10 mouse cellular contexts compared by ENCODE assay signal in genomic region chr11:70671333-70672047, GRCm38 (mm10). TPM values are rescaled to one million over a fixed set of nuclear protein-coding genes. Genes with fewer than 3 reads are reported as not detected.
A peak's percentile ranks its signal among the peaks of the same experiment; 100 is the strongest.
DNase-seq lines count a peak whose midpoint lies in the region; ATAC-seq and TF ChIP-seq lines count a peak whose summit lies in the region.
"Had no signal": no experiment of that assay in that cellular context is flagged by ENCODE, and none has a peak within 500 bp of the region (broad histone marks: within the 10 kb centered on the region; RNA-seq: fewer than 3 reads in every experiment).

No protein-coding gene starts in this region.

- peak overlapping the region; percentile 74; the same call in 1 of the 2 replicates for H3K4me2 ChIP-seq in embryonic facial prominence, embryonic 12.5 days (replicated peaks)
- peak overlapping the region; percentile 86 for H3K4me2 ChIP-seq in embryonic facial prominence, embryonic 15.5 days (replicated peaks)
- peak overlapping the region; percentile 93 for H3K4me2 ChIP-seq in midbrain, embryonic 13.5 days (replicated peaks)

- no peaks in the 10 kb centered on the region for H3K9me3 ChIP-seq in embryonic facial prominence, embryonic 12.5 days
- no peaks in the 10 kb centered on the region for H3K9me3 ChIP-seq in embryonic facial prominence, embryonic 10.5 days
- no peaks in the 10 kb centered on the region for H3K9me3 ChIP-seq in embryonic facial prominence, embryonic 15.5 days (replicated peaks)
- H3K9me3 ChIP-seq in midbrain, embryonic 13.5 days: no peaks in the 10 kb centered on the region

- no peak for TF ChIP-seq CTCF in layer of hippocampus, adult 2 months (conservative IDR thresholded peaks at IDR 0.05)

- no peaks in the 10 kb centered on the region for H3K27me3 ChIP-seq in embryonic facial prominence, embryonic 12.5 days
- H3K27me3 ChIP-seq in embryonic facial prominence, embryonic 10.5 days (replicated peaks; ENCODE audit: low read depth, poor library complexity, severe bottlenecking): no peaks in the 10 kb centered on the region
- H3K27me3 ChIP-seq in embryonic facial prominence, embryonic 15.5 days: no peaks in the 10 kb centered on the region
- H3K27me3 ChIP-seq in midbrain, embryonic 13.5 days: no peaks in the 10 kb centered on the region

- ATAC-seq in embryonic facial prominence, embryonic 12.5 days (ENCODE audit: insufficient number of reproducible peaks, insufficient read depth, low FRiP score, low TSS enrichment): no peak
- ATAC-seq in embryonic facial prominence, embryonic 15.5 days (ENCODE audit: insufficient number of reproducible peaks, low FRiP score, low TSS enrichment, low read depth): no peak
- ATAC-seq in midbrain, embryonic 13.5 days: no peak

- H3K4me3 ChIP-seq in embryonic facial prominence, embryonic 12.5 days: no peak overlapping the region
- no peak overlapping the region for H3K4me3 ChIP-seq in embryonic facial prominence, embryonic 10.5 days
- H3K4me3 ChIP-seq in layer of hippocampus, adult 2 months: no peak overlapping the region
- no peak overlapping the region for H3K4me3 ChIP-seq in embryonic facial prominence, embryonic 15.5 days (replicated peaks)
- H3K4me3 ChIP-seq in midbrain, embryonic 13.5 days (replicated peaks): peak overlapping the region; percentile 72
- H3K4me3 ChIP-seq: erythroblast, embryonic 14.5 days had no signal

- H3K4me1 ChIP-seq in embryonic facial prominence, embryonic 12.5 days: peaks cover 24% of the 10 kb centered on the region
- peaks cover 30% of the 10 kb centered on the region for H3K4me1 ChIP-seq in embryonic facial prominence, embryonic 10.5 days
- H3K4me1 ChIP-seq in embryonic facial prominence, embryonic 15.5 days: peaks cover 36% of the 10 kb centered on the region
- peaks cover 37% of the 10 kb centered on the region for H3K4me1 ChIP-seq in midbrain, embryonic 13.5 days (replicated peaks)

- no peak overlapping the region for H3K27ac ChIP-seq in embryonic facial prominence, embryonic 12.5 days
- H3K27ac ChIP-seq in embryonic facial prominence, embryonic 10.5 days (replicated peaks): no peak overlapping the region
- H3K27ac ChIP-seq in layer of hippocampus, adult 2 months: peak overlapping the region; percentile 99; the same call in 1 of the 2 replicates
- H3K27ac ChIP-seq in embryonic facial prominence, embryonic 15.5 days (replicated peaks): no peak overlapping the region
- H3K27ac ChIP-seq in midbrain, embryonic 13.5 days: no peak overlapping the region

- peaks cover 40% of the 10 kb centered on the region for H3K36me3 ChIP-seq in embryonic facial prominence, embryonic 12.5 days
- H3K36me3 ChIP-seq in embryonic facial prominence, embryonic 10.5 days (replicated peaks): peaks cover 54% of the 10 kb centered on the region
- peaks cover 41% of the 10 kb centered on the region for H3K36me3 ChIP-seq in embryonic facial prominence, embryonic 15.5 days
- peaks cover 45% of the 10 kb centered on the region for H3K36me3 ChIP-seq in midbrain, embryonic 13.5 days

- DNase-seq in embryonic facial prominence, embryonic 10.5 days (ENCODE audit: low spot score): no peak
- no peak for DNase-seq in layer of hippocampus, adult 2 months (ENCODE audit: low spot score in 2 of 2)
- DNase-seq in layer of hippocampus, adult 9-10 months (ENCODE audit: low spot score): no peak
- DNase-seq in frontal cortex, postnatal 14 days (ENCODE audit: low spot score in 2 of 2): no peak
- no peak for DNase-seq in gastrocnemius, postnatal 10 days
- DNase-seq: layer of hippocampus, adult 9-11 months had no signal

- WGBS in embryonic facial prominence, embryonic 12.5 days: 86% methylated on average over 16 of the region's 16 CpGs
- WGBS in embryonic facial prominence, embryonic 10.5 days: 83% methylated on average over 16 of the region's 16 CpGs
- WGBS in embryonic facial prominence, embryonic 15.5 days: 87% methylated on average over 16 of the region's 16 CpGs
- 81% methylated on average over 16 of the region's 16 CpGs for WGBS in midbrain, embryonic 13.5 days

- no peak overlapping the region for H3K9ac ChIP-seq in embryonic facial prominence, embryonic 12.5 days
- H3K9ac ChIP-seq in embryonic facial prominence, embryonic 15.5 days: no peak overlapping the region
- peak overlapping the region; percentile 76 for H3K9ac ChIP-seq in midbrain, embryonic 13.5 days (replicated peaks)

RNA-seq across cellular contexts. Expression of gene Spag7, which starts 2.3 kb away (rescaled TPM):
- 143 and 149 TPM in 2 replicates for polyA plus RNA-seq in embryonic facial prominence, embryonic 12.5 days (2016; fragmentation: Nextera tagmentation; extraction: Ambion mirVana)
- 181 and 185 TPM in 2 replicates for polyA plus RNA-seq in embryonic facial prominence, embryonic 10.5 days (2016; fragmentation: Nextera tagmentation; extraction: Ambion mirVana)
- total RNA-seq in layer of hippocampus, adult 2 months (2021): 10 to 100 TPM; 50.8 to 54.7 TPM
- 155 and 164 TPM in 2 replicates for polyA plus RNA-seq in embryonic facial prominence, embryonic 15.5 days (2015; fragmentation: Nextera tagmentation; extraction: Ambion mirVana)
- polyA plus RNA-seq in midbrain, embryonic 13.5 days (2015; fragmentation: Nextera tagmentation; extraction: Ambion mirVana): 180 and 181 TPM in 2 replicates
- 100 to 1,000 TPM; 131 to 133 TPM for total RNA-seq in gastrocnemius, postnatal 10 days (2021)

RNA-seq across cellular contexts. Expression of gene Eno3, which starts 14.5 kb away (rescaled TPM):
- polyA plus RNA-seq in embryonic facial prominence, embryonic 12.5 days (2016; fragmentation: Nextera tagmentation; extraction: Ambion mirVana): 20.1 and 27.9 TPM in 2 replicates
- polyA plus RNA-seq in embryonic facial prominence, embryonic 10.5 days (2016; fragmentation: Nextera tagmentation; extraction: Ambion mirVana): 72.9 and 88.4 TPM in 2 replicates
- 1 to 10 TPM; 6.6 to 7.9 TPM for total RNA-seq in layer of hippocampus, adult 2 months (2021)
- polyA plus RNA-seq in embryonic facial prominence, embryonic 15.5 days (2015; fragmentation: Nextera tagmentation; extraction: Ambion mirVana): 81.9 and 112 TPM in 2 replicates
- polyA plus RNA-seq in midbrain, embryonic 13.5 days (2015; fragmentation: Nextera tagmentation; extraction: Ambion mirVana): 8.0 and 9.5 TPM in 2 replicates
- total RNA-seq in gastrocnemius, postnatal 10 days (2021): 1,000 to 10,000 TPM; 5,193 to 5,983 TPM

RNA-seq across cellular contexts. Expression of gene Camta2, which starts 16.4 kb away (rescaled TPM):
- 12.0 and 12.3 TPM in 2 replicates for polyA plus RNA-seq in embryonic facial prominence, embryonic 12.5 days (2016; fragmentation: Nextera tagmentation; extraction: Ambion mirVana)
- 10.5 and 10.9 TPM in 2 replicates for polyA plus RNA-seq in embryonic facial prominence, embryonic 10.5 days (2016; fragmentation: Nextera tagmentation; extraction: Ambion mirVana)
- 100 to 1,000 TPM; 387 to 403 TPM for total RNA-seq in layer of hippocampus, adult 2 months (2021)
- 14.5 and 17.5 TPM in 2 replicates for polyA plus RNA-seq in embryonic facial prominence, embryonic 15.5 days (2015; fragmentation: Nextera tagmentation; extraction: Ambion mirVana)
- 15.3 and 16.4 TPM in 2 replicates for polyA plus RNA-seq in midbrain, embryonic 13.5 days (2015; fragmentation: Nextera tagmentation; extraction: Ambion mirVana)
- total RNA-seq in gastrocnemius, postnatal 10 days (2021): 10 to 100 TPM; 20.6 to 21.8 TPM

RNA-seq across cellular contexts. Expression of gene Pfn1, which starts 17.0 kb away (rescaled TPM):
- 1,467 and 1,498 TPM in 2 replicates for polyA plus RNA-seq in embryonic facial prominence, embryonic 12.5 days (2016; fragmentation: Nextera tagmentation; extraction: Ambion mirVana)
- 2,153 and 2,165 TPM in 2 replicates for polyA plus RNA-seq in embryonic facial prominence, embryonic 10.5 days (2016; fragmentation: Nextera tagmentation; extraction: Ambion mirVana)
- 100 to 1,000 TPM; 333 to 349 TPM for total RNA-seq in layer of hippocampus, adult 2 months (2021)
- polyA plus RNA-seq in embryonic facial prominence, embryonic 15.5 days (2015; fragmentation: Nextera tagmentation; extraction: Ambion mirVana): 1,669 and 1,769 TPM in 2 replicates
- polyA plus RNA-seq in midbrain, embryonic 13.5 days (2015; fragmentation: Nextera tagmentation; extraction: Ambion mirVana): 785 and 825 TPM in 2 replicates
- 100 to 1,000 TPM; 465 to 491 TPM for total RNA-seq in gastrocnemius, postnatal 10 days (2021)

RNA-seq across cellular contexts. Expression of gene Slc25a11, which starts 24.2 kb away (rescaled TPM):
- polyA plus RNA-seq in embryonic facial prominence, embryonic 12.5 days (2016; fragmentation: Nextera tagmentation; extraction: Ambion mirVana): 159 and 160 TPM in 2 replicates
- 135 and 137 TPM in 2 replicates for polyA plus RNA-seq in embryonic facial prominence, embryonic 10.5 days (2016; fragmentation: Nextera tagmentation; extraction: Ambion mirVana)
- 100 to 1,000 TPM; 115 to 123 TPM for total RNA-seq in layer of hippocampus, adult 2 months (2021)
- 171 and 176 TPM in 2 replicates for polyA plus RNA-seq in embryonic facial prominence, embryonic 15.5 days (2015; fragmentation: Nextera tagmentation; extraction: Ambion mirVana)
- polyA plus RNA-seq in midbrain, embryonic 13.5 days (2015; fragmentation: Nextera tagmentation; extraction: Ambion mirVana): 169 and 170 TPM in 2 replicates
- 100 to 1,000 TPM; 252 to 283 TPM for total RNA-seq in gastrocnemius, postnatal 10 days (2021)
